Mouse (Mus musculus) monocyte, adult 5-6 weeks (primary cell): ENCODE data around the gene Myh9. TPM values are rescaled to one million over a fixed set of nuclear protein-coding genes. Genes with fewer than 3 reads are reported as not detected.

ENCODE experiments used
- ATAC-seq: fragments of 153-309, 156-312 bp; replicated peaks from 2 replicates; pipeline ENCODE4 v1.8.0; 2017; ENCODE audit warnings: mild to moderate bottlenecking; ENCODE audit not compliant: low TSS enrichment, insufficient number of reproducible peaks, severe bottlenecking, poor library complexity, low FRiP score
- total RNA-seq: library from RNA; stranded (forward); fragments of 200-1000, 200-491, 200-594 nt; gene quantifications from 3 replicates; pipeline ENCODE4 v1.2.3, GENCODE M21; 2017

Myh9 gene
- total RNA-seq, 1 experiment from 2014 or later, result 908 TPM

GRCm38 (mm10) chr15:77799491-77800474, 42.2 kb downstream of the Myh9 start:
- no peak for ATAC-seq

DNA sequence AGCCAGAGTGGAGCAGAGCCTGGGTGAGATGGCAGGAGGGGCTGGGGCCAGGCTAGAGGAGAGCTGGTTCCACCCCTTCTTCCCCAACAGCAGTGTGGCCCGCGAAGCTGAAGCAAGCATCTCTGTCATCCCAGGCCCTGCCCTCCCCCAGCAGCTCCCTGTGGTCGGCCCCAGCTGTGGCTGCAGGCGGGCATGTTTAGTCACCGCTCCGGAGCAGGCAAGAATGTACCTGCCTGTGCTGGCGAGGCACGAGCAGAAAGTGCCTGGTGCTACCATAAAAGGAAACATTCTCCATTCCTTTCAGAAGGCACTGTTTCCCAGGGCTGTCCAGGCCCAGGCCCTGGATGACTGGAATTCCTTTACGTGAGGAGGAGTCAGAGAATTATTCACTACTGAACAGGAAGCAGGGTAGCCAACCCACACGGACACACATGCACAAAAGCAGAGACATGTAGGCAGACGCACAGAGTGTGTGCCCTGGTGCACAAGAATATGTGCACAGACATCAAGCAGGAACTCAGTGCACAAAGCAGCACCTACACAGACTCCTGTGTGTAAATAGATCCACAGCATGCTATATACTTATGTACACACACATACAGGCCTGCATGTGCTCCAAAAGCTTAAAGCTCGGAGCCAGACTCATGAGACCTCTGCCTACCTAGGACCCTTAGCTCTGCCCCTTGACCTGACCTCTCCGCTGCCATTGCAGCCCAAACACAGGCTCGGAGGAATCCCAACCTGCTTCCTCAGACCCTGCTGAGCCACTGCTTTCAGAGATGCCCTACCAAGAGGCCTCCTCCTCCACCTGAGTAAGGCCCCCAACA, 43.1 kb downstream of the Myh9 start:
- no peak for ATAC-seq

DNA sequence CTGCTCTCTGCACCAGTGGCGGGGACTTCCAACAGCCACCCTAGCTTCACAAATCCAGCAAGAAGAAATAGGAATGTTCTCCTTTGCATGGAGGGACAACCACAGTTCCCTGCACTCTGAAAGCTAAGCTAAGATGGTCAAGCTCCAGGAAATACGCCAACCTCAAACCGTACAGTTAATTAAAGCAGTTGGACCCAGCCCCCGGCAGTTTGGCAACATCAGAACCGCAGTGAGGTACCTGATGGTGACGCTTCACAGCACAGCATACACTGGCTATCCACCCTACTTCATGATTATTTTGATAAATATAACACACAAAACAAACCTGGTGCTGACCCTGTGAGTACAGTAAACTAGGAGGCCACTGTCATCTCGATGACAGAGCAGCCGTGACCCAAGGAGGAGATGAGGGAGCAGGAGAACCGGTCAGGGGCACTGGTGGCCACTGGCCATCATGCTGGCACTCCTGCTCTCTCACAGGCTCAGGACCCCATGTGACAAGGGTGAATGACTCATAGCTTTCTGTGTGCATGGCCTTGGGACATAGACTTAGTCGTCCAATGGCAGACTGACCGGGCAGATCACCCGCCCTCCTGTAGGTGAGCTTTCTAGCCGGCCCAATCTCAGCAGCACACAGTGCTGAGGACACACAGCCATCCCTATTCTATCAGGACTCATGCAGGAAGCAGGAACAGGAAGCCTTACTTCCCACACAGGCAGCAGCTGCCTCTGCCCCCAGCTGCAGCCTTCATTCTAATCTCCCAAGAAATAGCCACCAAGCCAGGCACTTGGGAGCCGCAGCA, 44.2 kb downstream of the Myh9 start:
- ATAC-seq, result no peak

- ATAC-seq, result no peak
Observed at GRCm38 (mm10) chr15:77796409-77797035, 45.5 kb downstream of the Myh9 start.

DNA sequence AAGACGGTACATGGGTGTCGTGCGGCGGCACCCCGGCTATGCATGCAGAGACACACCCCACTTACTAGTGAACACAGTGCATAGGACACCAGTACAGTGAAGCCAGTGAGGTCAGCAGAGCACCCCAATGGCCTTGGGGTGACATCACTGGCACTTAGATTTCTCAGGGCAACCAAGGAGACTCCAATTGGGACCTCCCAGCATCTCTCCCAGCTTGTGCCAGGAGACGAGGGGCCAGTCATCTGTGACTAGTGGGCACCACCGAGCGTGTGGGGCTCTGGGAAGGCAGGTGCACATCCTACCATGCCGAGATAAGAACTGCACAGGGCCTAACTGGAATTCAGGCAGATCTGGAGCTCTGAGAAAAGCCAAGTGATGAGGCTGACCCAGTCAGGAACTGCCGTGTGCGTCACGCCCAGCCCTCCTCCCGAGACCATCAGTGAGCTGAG, 47.0 kb downstream of the Myh9 start:
- ATAC-seq, result no peak

DNA sequence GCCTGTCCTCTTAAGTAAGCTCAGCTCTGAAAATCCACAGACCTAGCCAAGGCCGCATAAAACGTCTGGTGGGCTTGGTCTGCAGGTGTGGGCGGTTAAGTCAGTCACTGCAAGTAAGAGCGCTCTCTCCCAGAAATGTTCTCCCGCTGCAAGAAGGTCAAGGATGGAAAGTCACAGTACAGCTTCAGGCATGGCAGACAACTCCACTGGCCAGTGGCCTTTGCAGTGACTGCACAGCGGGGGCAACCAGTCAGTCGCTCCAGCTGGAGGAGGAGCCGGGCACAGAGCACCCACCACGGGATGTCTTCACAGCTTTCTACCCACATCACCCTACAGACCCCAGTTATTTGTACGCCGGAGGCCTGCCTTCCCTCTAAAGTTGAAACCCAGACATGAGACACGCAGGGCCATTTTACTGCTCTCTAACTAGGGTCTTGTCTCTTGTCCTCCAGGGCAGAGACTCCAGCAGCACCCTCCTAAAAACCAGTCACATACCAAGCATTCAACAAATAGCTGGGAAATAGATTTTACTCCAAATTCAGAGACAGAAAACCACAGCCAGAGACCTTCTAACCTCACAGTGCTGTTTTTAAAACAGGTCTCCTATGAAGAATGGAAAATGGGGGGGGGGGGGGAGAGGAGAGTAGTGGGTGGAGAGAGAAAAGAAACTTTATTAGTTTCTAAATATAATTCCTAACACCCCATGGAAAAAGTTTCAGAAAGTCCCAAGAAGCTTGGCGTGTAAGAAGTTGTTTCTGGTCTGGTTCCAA, 47.7 kb downstream of the Myh9 start:
- ATAC-seq, result no peak

GRCm38 (mm10) chr15:77793554-77793953, 48.4 kb downstream of the Myh9 start:
- ATAC-seq, result no peak

DNA sequence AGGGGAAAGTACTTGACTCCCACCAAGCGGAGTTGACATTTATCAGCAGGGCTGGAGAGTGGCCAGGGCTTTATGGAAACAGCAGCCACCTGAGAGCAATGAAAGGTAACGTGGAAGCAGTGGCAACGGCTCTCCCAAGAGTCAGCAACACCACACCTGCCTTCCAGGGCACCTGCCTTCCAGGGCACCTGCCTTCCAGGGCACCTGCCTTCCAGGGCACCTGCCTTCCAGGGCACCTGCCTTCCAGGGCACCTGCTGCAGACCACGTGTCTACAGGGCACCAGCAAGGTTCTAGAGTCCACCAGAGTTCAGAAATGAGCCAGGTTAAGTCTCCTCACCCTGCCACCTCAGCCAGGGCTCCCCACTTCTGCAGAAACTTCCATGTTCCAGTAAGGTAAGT, 48.9 kb downstream of the Myh9 start:
- no peak for ATAC-seq

DNA sequence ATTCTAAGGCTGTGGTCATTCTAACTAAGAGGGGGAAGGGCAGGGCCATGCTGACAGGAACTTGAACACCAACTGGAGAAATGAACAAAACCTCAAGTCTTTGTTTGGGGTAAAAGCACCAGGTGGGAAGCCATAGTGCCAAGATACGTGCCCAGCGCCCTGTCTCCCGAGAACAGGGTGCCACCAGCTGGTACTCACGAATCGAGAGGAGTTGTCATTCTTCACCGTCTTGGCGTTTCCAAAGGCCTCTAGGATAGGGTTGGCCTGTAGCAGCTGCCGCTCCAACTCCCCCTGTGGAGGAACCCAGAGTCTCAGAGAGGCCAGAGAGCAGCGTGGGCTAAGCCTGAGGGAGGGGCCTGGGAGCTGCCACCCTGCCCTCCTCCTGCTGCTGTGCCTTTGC, 49.9 kb downstream of the Myh9 start:
- ATAC-seq, result no peak

GRCm38 (mm10) chr15:77790656-77791405, 51.1 kb downstream of the Myh9 start:
- ATAC-seq, result no peak

GRCm38 (mm10) chr15:77789186-77789585, 52.8 kb downstream of the Myh9 start:
- ATAC-seq, result no peak

- no peak for ATAC-seq
Observed at GRCm38 (mm10) chr15:77788356-77788755, 53.6 kb downstream of the Myh9 start.

GRCm38 (mm10) chr15:77785807-77786206, 56.2 kb downstream of the Myh9 start:
- ATAC-seq, result no peak

- ATAC-seq, result no peak
Observed at GRCm38 (mm10) chr15:77784039-77784824, 57.7 kb downstream of the Myh9 start.

GRCm38 (mm10) chr15:77782449-77783014, 59.4 kb downstream of the Myh9 start:
- no peak for ATAC-seq
